Mouse (Mus musculus) midbrain, embryonic 14.5 days (tissue): ENCODE results near the gene Lin52. TPM values are rescaled to one million over a fixed set of nuclear protein-coding genes. Genes with fewer than 3 reads are reported as not detected.

Experiments
- ATAC-seq: fragments of 200-750 bp; cut with Nextera tagmentation; 2 replicates; pipeline ENCODE4 v1.8.0; 2017; ENCODE audit warnings: moderate number of reproducible peaks, moderate library complexity; ENCODE audit not compliant: low FRiP score, low TSS enrichment
- DNase-seq: peaks from one replicate; pipeline ENCODE4 v3.0.0-alpha.2; 2015
- H3K27ac ChIP-seq: fragments of 300-500 bp; sonication (generic); replicated peaks from 2 replicates; pipeline ENCODE4 v1.5.1; 2014; ENCODE audit warnings: mild to moderate bottlenecking, low read depth, low read length, moderate library complexity
- H3K27me3 ChIP-seq: fragments of 300-500 bp; sonication (generic); 2 replicates; pipeline ENCODE4 v1.6.1; 2014; ENCODE audit warnings: low read length, control low read depth, mixed read lengths; ENCODE audit not compliant: control insufficient read depth, insufficient read depth
- H3K36me3 ChIP-seq: fragments of 300-500 bp; sonication (generic); 2 replicates; pipeline ENCODE4 v1.6.1; 2014; ENCODE audit warnings: low read length, control low read depth; ENCODE audit not compliant: control insufficient read depth, insufficient read depth
- H3K4me1 ChIP-seq: fragments of 300-500 bp; sonication (generic); 2 replicates; pipeline ENCODE4 v1.6.1; 2014; ENCODE audit warnings: mild to moderate bottlenecking, antibody characterized with exemption, low read length, control low read depth; ENCODE audit not compliant: control insufficient read depth, insufficient read depth
- H3K4me2 ChIP-seq: fragments of 300-500 bp; sonication (generic); 2 replicates; pipeline ENCODE4 v1.6.1; 2014; ENCODE audit warnings: mild to moderate bottlenecking, low read length, moderate library complexity
- H3K4me3 ChIP-seq: fragments of 300-500 bp; sonication (generic); replicated peaks from 2 replicates; pipeline ENCODE4 v1.5.1; 2014; ENCODE audit warnings: low read depth, low read length
- H3K9ac ChIP-seq: fragments of 300-500 bp; sonication (generic); replicated peaks from 2 replicates; pipeline ENCODE4 v1.6.1; 2014; ENCODE audit warnings: mild to moderate bottlenecking, low read length, moderate library complexity
- H3K9me3 ChIP-seq: fragments of 300-500 bp; sonication (generic); 2 replicates; pipeline ENCODE4 v1.6.1; 2016; ENCODE audit warnings: low read length, control low read depth, mixed read lengths; ENCODE audit not compliant: control insufficient read depth
- WGBS: fragments of 180-500 bp; shearing (Covaris S2); extraction: QIAGEN DNeasy Blood & Tissue Kit; methylation state at CpG from one replicate; pipeline ENCODE4 v1.1.7; 2014; 5-methylcytosine and 5-hydroxymethylcytosine counted together
- polyA plus RNA-seq: library from polyadenylated mRNA; unstranded; fragments of >200 nt; fragmentation: Nextera tagmentation; extraction: Ambion mirVana; gene quantifications from 2 replicates; pipeline ENCODE4 v1.2.1, GENCODE M21; 2014

The Lin52 gene
- polyA plus RNA-seq, result 37.1 and 41.5 TPM in 2 replicates

- peak; percentile 98 for ATAC-seq
- Histone ChIP-seq H3K9me3 (no peaks in the 10 kb centered on the region), H3K9ac (peak within 1 kb of the TSS; percentile 60), H3K27me3 (no peaks in the 10 kb centered on the region), H3K4me1 (peaks cover 5% of the 10 kb centered on the region; the same call in 1 of the 2 replicates), H3K36me3 (no peaks in the 10 kb centered on the region), H3K27ac (peak within 1 kb of the TSS; percentile 66), H3K4me2 (peak within 1 kb of the TSS; percentile 85), H3K4me3 (peak within 1 kb of the TSS; percentile 61)
- WGBS, result under 1% methylated on average over 49 of the region's 49 CpGs
- peak; percentile 100 for DNase-seq
Measured at GRCm38 (mm10) chr12:84450718-84451646, at the start of gene Lin52, which contains the start of gene Aldh6a1. Gene Lin52, plus strand, starts transcription at chr12:84451422. Gene Aldh6a1, minus strand, starts transcription at chr12:84451004.

- DNase-seq (no peak), ATAC-seq (no peak)
- Histone ChIP-seq H3K9ac (no peak overlapping the region), H3K27me3 (no peaks in the 10 kb centered on the region), H3K9me3 (no peaks in the 10 kb centered on the region), H3K27ac (no peak overlapping the region), H3K4me3 (no peak overlapping the region), H3K36me3 (no peaks in the 10 kb centered on the region), H3K4me2 (no peak overlapping the region), H3K4me1 (peaks cover 4% of the 10 kb centered on the region)
- WGBS, result 83% methylated on average over 9 of the region's 9 CpGs
Measured at GRCm38 (mm10) chr12:84402923-84403322, 48.3 kb upstream of the Lin52 start.

- Histone ChIP-seq H3K9me3 (no peaks in the 10 kb centered on the region), H3K27ac (no peak overlapping the region), H3K4me2 (no peak overlapping the region), H3K27me3 (no peaks in the 10 kb centered on the region), H3K4me1 (peaks cover 6% of the 10 kb centered on the region), H3K36me3 (no peaks in the 10 kb centered on the region), H3K9ac (no peak overlapping the region), H3K4me3 (no peak overlapping the region)
- DNase-seq, result no peak
- ATAC-seq, result no peak
- 73% methylated on average over 6 of the region's 6 CpGs for WGBS
Measured at GRCm38 (mm10) chr12:84404541-84404940, 46.7 kb upstream of the Lin52 start.

- 66% methylated on average over 4 of the region's 4 CpGs for WGBS
- ATAC-seq, result no peak
- H3K4me1 ChIP-seq, result peaks cover 6% of the 10 kb centered on the region
Measured at GRCm38 (mm10) chr12:84407259-84407658, 44.0 kb upstream of the Lin52 start.

DNA sequence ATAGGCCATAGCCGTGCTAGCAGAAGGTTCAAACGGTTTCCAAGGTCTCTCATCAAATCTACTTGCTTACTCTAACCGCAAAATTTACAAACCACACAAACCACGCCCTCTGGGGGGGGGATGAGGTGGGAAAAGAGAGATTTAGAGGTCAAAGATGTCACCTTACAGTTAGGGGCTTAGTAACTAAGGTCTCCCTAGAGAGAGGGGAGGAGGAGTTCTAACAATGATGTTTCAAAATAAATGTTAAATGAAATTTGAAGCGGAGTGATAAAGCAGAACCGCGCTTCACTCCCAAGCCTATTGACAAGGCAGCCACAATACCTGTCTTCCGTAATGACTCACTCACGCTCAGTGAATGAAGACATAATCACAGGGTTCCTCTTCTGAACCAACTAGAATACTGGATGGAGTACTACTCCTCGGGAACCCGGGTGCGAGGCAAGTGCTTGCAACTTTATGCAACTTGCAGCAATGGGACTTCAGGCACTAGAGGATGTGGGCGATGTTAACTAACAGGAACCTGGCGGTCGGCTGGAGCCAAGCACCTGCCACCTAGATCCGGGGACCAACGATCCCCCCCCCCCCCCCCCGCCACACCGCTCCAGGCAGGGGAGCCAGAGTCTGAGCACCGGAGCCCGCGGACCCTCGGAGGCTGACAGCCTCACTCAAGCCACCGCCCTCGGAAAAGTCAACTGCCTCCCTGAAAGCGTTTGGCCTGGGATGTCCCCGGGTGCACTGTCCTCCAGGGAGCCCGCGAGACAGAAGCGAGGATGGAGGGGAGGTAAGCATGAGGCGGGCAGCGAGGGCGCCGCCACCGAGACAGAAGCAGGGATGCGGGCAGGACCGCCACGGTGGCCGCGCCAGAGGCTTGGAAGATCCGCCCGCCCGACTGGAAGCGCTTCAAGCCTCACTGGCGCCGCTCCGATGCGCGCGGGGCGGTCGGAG lies 43.1 kb upstream of the Lin52 start:
- Histone ChIP-seq H3K36me3 (no peaks in the 10 kb centered on the region), H3K27ac (peak overlapping the region; percentile 91), H3K4me1 (peaks cover 6% of the 10 kb centered on the region), H3K4me2 (peak overlapping the region; percentile 92), H3K9me3 (no peaks in the 10 kb centered on the region), H3K4me3 (peak overlapping the region; percentile 71), H3K27me3 (no peaks in the 10 kb centered on the region), H3K9ac (peak overlapping the region; percentile 80)
- peak; percentile 73 for ATAC-seq
- 1% methylated on average over 50 of the region's 52 CpGs for WGBS
- no peak for DNase-seq

More at GRCm38 (mm10) chr12:84407259-84407658, 44.0 kb upstream of the Lin52 start:
- Histone ChIP-seq H3K9ac (no peak overlapping the region), H3K27me3 (no peaks in the 10 kb centered on the region), H3K4me2 (no peak overlapping the region), H3K27ac (no peak overlapping the region), H3K36me3 (no peaks in the 10 kb centered on the region), H3K9me3 (no peaks in the 10 kb centered on the region), H3K4me3 (no peak overlapping the region)
- no peak for DNase-seq

DNA sequence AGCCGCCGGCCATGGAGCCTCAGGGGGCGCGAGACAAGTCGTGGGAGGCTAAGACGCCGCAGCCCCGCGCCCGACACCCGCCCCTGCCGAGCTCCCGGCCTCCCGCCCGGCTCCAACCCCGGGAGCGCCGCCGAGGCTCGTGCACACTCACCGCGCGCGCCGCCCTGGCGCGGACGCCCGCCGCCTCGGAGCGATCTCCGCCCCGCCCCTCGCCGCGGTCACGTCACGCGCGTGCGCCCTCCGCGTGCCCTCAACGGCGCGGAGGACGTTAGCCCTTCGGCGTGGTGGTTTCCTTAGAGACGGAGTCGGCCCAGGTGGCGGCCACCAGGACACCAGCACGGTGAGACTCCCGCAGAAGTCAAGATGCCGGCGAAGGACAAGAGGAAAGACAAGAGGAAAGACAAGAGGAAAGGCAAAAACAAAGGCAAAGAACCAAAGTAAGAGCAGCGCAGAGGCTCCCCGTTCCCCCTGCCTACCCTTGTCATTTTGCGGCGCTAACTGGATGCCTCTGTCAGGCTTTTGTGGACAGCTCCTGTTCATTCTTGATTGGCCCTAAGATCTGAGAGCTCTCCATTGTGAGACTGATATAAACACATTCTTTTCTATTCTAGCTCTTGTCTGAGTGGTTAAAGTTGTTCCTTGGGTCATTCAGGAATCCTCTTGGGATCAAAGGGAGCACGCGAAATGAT lies 42.3 kb upstream of the Lin52 start, which contains the start of the genes Entpd5 and Bbof1:
Gene Entpd5, minus strand, starts transcription at position 211 of the 689 bp plus-strand sequence.
Gene Bbof1, plus strand, starts transcription at position 253 of the 689 bp plus-strand sequence.
- Histone ChIP-seq H3K4me3 (peak within 1 kb of the TSS; percentile 71), H3K4me2 (peak within 1 kb of the TSS; percentile 92), H3K27me3 (no peaks in the 10 kb centered on the region), H3K27ac (peak within 1 kb of the TSS; percentile 91), H3K4me1 (peaks cover 6% of the 10 kb centered on the region), H3K9ac (peak within 1 kb of the TSS; percentile 80), H3K36me3 (no peaks in the 10 kb centered on the region), H3K9me3 (no peaks in the 10 kb centered on the region)
- peak; percentile 93 for ATAC-seq
- DNase-seq, result peak; percentile 97
- WGBS, result under 1% methylated on average over 60 of the region's 63 CpGs

GRCm38 (mm10) chr12:84416834-84417604 lies 34.2 kb upstream of the Lin52 start, which contains the start of gene Rnf113a2:
Gene Rnf113a2, plus strand, starts transcription at chr12:84417196.
- 3% methylated on average over 50 of the region's 50 CpGs for WGBS
- H3K27ac ChIP-seq, result peak within 1 kb of the TSS; percentile 81
- ATAC-seq (peak; percentile 93), DNase-seq (peak; percentile 97)
- no peaks in the 10 kb centered on the region for H3K9me3 ChIP-seq
- H3K9ac ChIP-seq, result peak within 1 kb of the TSS; percentile 65
- H3K27me3 ChIP-seq, result no peaks in the 10 kb centered on the region
- no peaks in the 10 kb centered on the region for H3K36me3 ChIP-seq
- H3K4me3 ChIP-seq, result peak within 1 kb of the TSS; percentile 57
- H3K4me2 ChIP-seq, result peak within 1 kb of the TSS; percentile 72
- H3K4me1 ChIP-seq, result no peaks in the 10 kb centered on the region
